ENCODE assay signal across 17 mouse cellular contexts in the genomic region with DNA sequence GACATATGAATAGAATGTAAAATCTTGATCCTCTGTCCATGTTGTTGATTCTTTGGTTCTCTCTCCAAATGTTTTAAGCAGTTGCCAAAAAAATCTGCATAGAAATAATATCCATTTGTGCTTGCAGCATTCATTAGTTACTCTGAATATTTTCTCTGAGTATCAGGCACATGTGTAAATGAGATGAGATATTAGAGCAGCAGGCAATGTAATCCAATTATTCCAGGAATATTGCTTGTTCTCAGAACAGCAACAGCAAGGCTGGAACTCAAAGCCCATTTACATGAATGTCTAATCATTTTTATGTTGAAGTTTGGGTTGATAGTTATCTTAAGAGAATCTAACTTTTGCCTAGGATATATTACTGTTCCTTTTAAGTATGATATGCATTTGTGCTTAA.
"Had no signal": no experiment of that assay in that cellular context is flagged by ENCODE, and none has a peak within 500 bp of the region (broad histone marks: within the 10 kb centered on the region; RNA-seq: fewer than 3 reads in every experiment).

No protein-coding gene starts in this region.

- H3K9ac ChIP-seq: lung, embryonic 15.5 days; midbrain, embryonic 13.5 days; midbrain, embryonic 15.5 days; neural tube, embryonic 12.5 days; stomach, embryonic 15.5 days had no signal

- H3K4me3 ChIP-seq: lung, embryonic 15.5 days; megakaryocyte, embryonic 14.5 days; midbrain, embryonic 13.5 days; midbrain, embryonic 15.5 days; neural tube, embryonic 12.5 days; stomach, embryonic 15.5 days had no signal

- H3K27me3 ChIP-seq: lung, embryonic 15.5 days; megakaryocyte, embryonic 14.5 days; midbrain, embryonic 13.5 days; midbrain, embryonic 15.5 days; neural tube, embryonic 12.5 days; stomach, embryonic 15.5 days had no signal

- H3K27ac ChIP-seq: lung, embryonic 15.5 days; macrophage; midbrain, embryonic 13.5 days; midbrain, embryonic 15.5 days; neural tube, embryonic 12.5 days; stomach, embryonic 15.5 days; stomach, postnatal 0 days had no signal

- H3K4me1 ChIP-seq: lung, embryonic 15.5 days; megakaryocyte, embryonic 14.5 days; midbrain, embryonic 13.5 days; midbrain, embryonic 15.5 days; neural tube, embryonic 12.5 days; stomach, embryonic 15.5 days had no signal

- ATAC-seq: lung, postnatal 0 days; midbrain, embryonic 13.5 days; midbrain, embryonic 15.5 days had no signal

- H3K36me3 ChIP-seq: lung, embryonic 15.5 days; midbrain, embryonic 13.5 days; midbrain, embryonic 15.5 days; neural tube, embryonic 12.5 days; stomach, embryonic 15.5 days had no signal

- DNase-seq: lung, adult 2 months; lung, postnatal 14 days; lung, postnatal 36 days; right cerebral cortex, postnatal 14 days; thymus, adult 2 months; thymus, postnatal 25 days; thymus, postnatal 4 days had no signal

- H3K4me2 ChIP-seq: lung, embryonic 15.5 days; midbrain, embryonic 11.5 days; midbrain, embryonic 13.5 days; midbrain, embryonic 15.5 days; neural tube, embryonic 12.5 days; stomach, embryonic 15.5 days had no signal

- H3K9me3 ChIP-seq: lung, embryonic 15.5 days; megakaryocyte, embryonic 14.5 days; midbrain, embryonic 13.5 days; midbrain, embryonic 15.5 days; neural tube, embryonic 12.5 days; stomach, embryonic 15.5 days had no signal
